Mouse (Mus musculus) forebrain, embryonic 13.5 days (tissue): ENCODE measurements around the gene Shisal2b. TPM values are rescaled to one million over a fixed set of nuclear protein-coding genes. Genes with fewer than 3 reads are reported as not detected.

ENCODE experiments used
- ATAC-seq: fragments of 200-750 bp; cut with Nextera tagmentation; 2 replicates; pipeline ENCODE4 v1.8.0; 2017
- H3K27ac ChIP-seq: fragments of 300-500 bp; sonication (generic); 2 replicates; pipeline ENCODE4 v1.5.1; 2015; ENCODE audit warnings: inconsistent platforms, mild to moderate bottlenecking, moderate library complexity
- H3K27me3 ChIP-seq: fragments of 300-500 bp; sonication (generic); 2 replicates; pipeline ENCODE4 v1.6.1; 2015; ENCODE audit warnings: mild to moderate bottlenecking, inconsistent platforms
- H3K36me3 ChIP-seq: fragments of 300-500 bp; sonication (generic); 2 replicates; pipeline ENCODE4 v1.6.1; 2015; ENCODE audit warnings: mild to moderate bottlenecking, inconsistent platforms; ENCODE audit not compliant: poor library complexity, severe bottlenecking
- H3K4me1 ChIP-seq: fragments of 300-500 bp; sonication (generic); 2 replicates; pipeline ENCODE4 v1.6.1; 2015; ENCODE audit warnings: inconsistent platforms
- H3K4me2 ChIP-seq: fragments of 300-500 bp; sonication (generic); 2 replicates; pipeline ENCODE4 v1.6.1; 2015; ENCODE audit warnings: inconsistent platforms, mild to moderate bottlenecking, moderate library complexity
- H3K4me3 ChIP-seq: fragments of 300-500 bp; sonication (generic); 2 replicates; pipeline ENCODE4 v1.5.1; 2015; ENCODE audit warnings: mild to moderate bottlenecking, inconsistent platforms
- H3K9ac ChIP-seq: fragments of 300-500 bp; sonication (generic); 2 replicates; pipeline ENCODE4 v1.6.1; 2015; ENCODE audit warnings: mild to moderate bottlenecking, inconsistent platforms
- H3K9me3 ChIP-seq: fragments of 300-500 bp; sonication (generic); replicated peaks from 2 replicates; pipeline ENCODE4 v1.6.1; 2016; ENCODE audit warnings: inconsistent platforms
- WGBS: fragments of 180-500 bp; shearing (Covaris S2); methylation state at CpG from one replicate; pipeline ENCODE4 v1.1.7; 2015; 5-methylcytosine and 5-hydroxymethylcytosine counted together
- polyA plus RNA-seq: library from polyadenylated mRNA; unstranded; fragments of >200 nt; fragmentation: Nextera tagmentation; extraction: Ambion mirVana; gene quantifications from 2 replicates; pipeline ENCODE4 v1.2.1, GENCODE M21; 2015

Gene Shisal2b
- polyA plus RNA-seq, 1 experiment from 2014 or later = 0.30 TPM

GRCm38 (mm10) chr13:104853645-104854044 is 10.0 kb downstream of the Shisal2b start:
- no peaks in the 10 kb centered on the region for H3K4me1 ChIP-seq
- no peak overlapping the region for H3K9ac ChIP-seq
- H3K4me2 ChIP-seq = no peak overlapping the region
- 78% methylated on average over 2 of the region's 2 CpGs for WGBS
- no peak overlapping the region for H3K27ac ChIP-seq
- no peak overlapping the region for H3K4me3 ChIP-seq
- H3K27me3 ChIP-seq = no peaks in the 10 kb centered on the region
- no peaks in the 10 kb centered on the region for H3K9me3 ChIP-seq
- no peak for ATAC-seq
- H3K36me3 ChIP-seq = no peaks in the 10 kb centered on the region

DNA sequence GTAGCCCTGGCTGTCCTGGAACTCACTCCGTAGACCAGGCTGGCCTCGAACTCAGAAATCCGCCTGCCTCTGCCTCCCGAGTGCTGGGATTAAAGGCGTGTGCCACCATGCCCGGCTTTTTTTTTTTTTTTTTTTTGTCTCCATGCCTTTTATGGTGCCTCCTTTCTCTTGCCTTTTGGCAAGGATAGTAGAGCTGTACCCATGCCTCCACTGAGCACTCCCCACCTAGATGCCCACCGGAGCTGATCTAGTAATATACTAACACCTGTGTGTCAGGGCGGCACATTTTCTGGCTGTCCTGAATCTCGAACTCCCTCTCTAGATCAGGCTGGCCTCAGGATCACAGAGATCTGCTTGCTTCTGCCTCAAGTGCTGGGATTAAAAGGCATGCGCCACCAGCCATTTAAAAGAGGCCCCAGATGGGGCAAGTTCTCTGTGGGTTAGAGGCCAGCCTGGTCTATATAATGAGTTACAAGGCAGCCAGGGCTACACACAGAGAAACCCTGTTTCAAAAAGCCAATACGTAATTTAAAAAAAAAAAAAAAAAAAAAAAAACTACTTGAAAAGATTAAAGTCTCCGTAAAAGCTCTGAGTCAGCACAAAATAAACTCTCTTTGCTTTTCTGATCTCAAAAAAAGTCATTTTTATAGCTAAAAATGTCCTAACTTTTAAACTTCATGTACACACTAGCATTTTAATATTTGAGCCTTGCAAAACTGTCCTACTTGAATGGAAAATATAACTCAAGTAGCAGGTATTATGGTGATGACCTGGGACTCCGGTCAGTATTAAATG is 20.2 kb downstream of the Shisal2b start:
- Histone ChIP-seq H3K27ac (no peak overlapping the region), H3K36me3 (peaks cover 5% of the 10 kb centered on the region), H3K4me1 (no peaks in the 10 kb centered on the region), H3K27me3 (no peaks in the 10 kb centered on the region), H3K9ac (no peak overlapping the region), H3K9me3 (no peaks in the 10 kb centered on the region), H3K4me2 (no peak overlapping the region), H3K4me3 (no peak overlapping the region)
- ATAC-seq = no peak
- 86% methylated on average over 11 of the region's 13 CpGs for WGBS

DNA sequence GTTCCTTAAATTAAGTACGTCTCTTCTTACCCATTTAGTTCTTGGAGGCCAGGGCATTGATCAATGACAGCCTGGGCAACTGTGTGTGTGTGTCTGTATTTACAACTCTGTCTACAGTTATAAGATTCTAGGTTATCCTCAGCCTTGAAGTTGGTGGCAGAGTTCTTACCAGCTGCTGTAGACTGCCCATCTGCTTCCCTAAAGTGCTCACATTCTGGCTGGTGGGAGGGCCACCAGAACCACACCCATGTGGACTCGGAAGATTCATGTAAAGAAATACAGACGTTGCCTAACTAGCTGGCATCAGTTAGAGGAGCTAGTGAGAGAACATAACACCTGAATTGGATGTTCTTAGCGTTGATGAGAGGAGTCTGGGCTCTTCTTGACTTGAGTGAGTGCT is 21.8 kb downstream of the Shisal2b start:
- H3K36me3 ChIP-seq = peaks cover 15% of the 10 kb centered on the region
- WGBS = 82% methylated on average over 4 of the region's 4 CpGs
- H3K9me3 ChIP-seq = no peaks in the 10 kb centered on the region
- no peak overlapping the region for H3K4me3 ChIP-seq
- no peak overlapping the region for H3K27ac ChIP-seq
- ATAC-seq = no peak
- no peak overlapping the region for H3K9ac ChIP-seq
- no peaks in the 10 kb centered on the region for H3K4me1 ChIP-seq
- H3K27me3 ChIP-seq = no peaks in the 10 kb centered on the region
- H3K4me2 ChIP-seq = no peak overlapping the region

GRCm38 (mm10) chr13:104837628-104838027 is 26.1 kb downstream of the Shisal2b start:
- H3K4me2 ChIP-seq = no peak overlapping the region
- peaks cover 38% of the 10 kb centered on the region for H3K36me3 ChIP-seq
- no peak overlapping the region for H3K27ac ChIP-seq
- no peaks in the 10 kb centered on the region for H3K9me3 ChIP-seq
- no peak overlapping the region for H3K4me3 ChIP-seq
- WGBS = 77% methylated on average over 7 of the region's 7 CpGs
- no peak overlapping the region for H3K9ac ChIP-seq
- no peak for ATAC-seq
- H3K27me3 ChIP-seq = no peaks in the 10 kb centered on the region
- no peaks in the 10 kb centered on the region for H3K4me1 ChIP-seq

GRCm38 (mm10) chr13:104832811-104833210 is 30.9 kb downstream of the Shisal2b start:
- WGBS = 97% methylated on average over 13 of the region's 13 CpGs
- Histone ChIP-seq H3K9ac (no peak overlapping the region), H3K4me3 (no peak overlapping the region), H3K36me3 (peaks cover 72% of the 10 kb centered on the region), H3K4me1 (no peaks in the 10 kb centered on the region), H3K4me2 (no peak overlapping the region), H3K27me3 (no peaks in the 10 kb centered on the region), H3K9me3 (no peaks in the 10 kb centered on the region), H3K27ac (no peak overlapping the region)
- no peak for ATAC-seq

DNA sequence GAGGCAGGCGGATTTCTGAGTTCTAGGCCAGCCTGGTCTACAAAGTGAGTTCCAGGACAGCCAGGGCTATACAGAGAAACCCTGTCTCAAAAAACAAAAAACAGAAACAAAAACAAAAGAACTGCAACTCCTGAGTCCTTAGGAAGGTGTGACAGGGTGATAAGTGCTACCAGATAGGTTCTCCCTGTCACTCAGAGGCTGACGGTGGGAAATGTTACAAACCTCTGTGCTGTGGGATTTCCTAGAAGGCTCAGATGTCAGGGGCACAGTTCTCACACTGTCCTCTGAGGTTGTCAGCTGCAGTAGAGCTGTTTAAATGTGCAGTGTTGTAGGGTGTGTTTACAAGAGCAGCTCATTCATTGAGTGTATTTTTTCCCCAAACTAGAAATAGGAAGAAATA is 38.2 kb downstream of the Shisal2b start:
- H3K4me3 ChIP-seq = no peak overlapping the region
- no peak overlapping the region for H3K27ac ChIP-seq
- ATAC-seq = no peak
- no peaks in the 10 kb centered on the region for H3K27me3 ChIP-seq
- no peak overlapping the region for H3K9ac ChIP-seq
- H3K4me2 ChIP-seq = no peak overlapping the region
- H3K36me3 ChIP-seq = peaks cover 36% of the 10 kb centered on the region
- no peaks in the 10 kb centered on the region for H3K9me3 ChIP-seq
- WGBS = 85% methylated on average over 2 of the region's 2 CpGs
- H3K4me1 ChIP-seq = peaks cover 10% of the 10 kb centered on the region; the same call in 1 of the 2 replicates

- no peak overlapping the region for H3K4me2 ChIP-seq
- ATAC-seq = peak; percentile 48; the same call in 1 of the 2 replicates
- WGBS = 39% methylated on average over 8 of the region's 8 CpGs
- H3K27ac ChIP-seq = no peak overlapping the region
- no peaks in the 10 kb centered on the region for H3K9me3 ChIP-seq
- H3K27me3 ChIP-seq = no peaks in the 10 kb centered on the region
- peaks cover 26% of the 10 kb centered on the region for H3K4me1 ChIP-seq
- H3K36me3 ChIP-seq = peaks cover 6% of the 10 kb centered on the region
- no peak overlapping the region for H3K9ac ChIP-seq
- no peak overlapping the region for H3K4me3 ChIP-seq
These were observed 41.3 kb downstream of the Shisal2b start for GRCm38 (mm10) chr13:104822411-104822838.

GRCm38 (mm10) chr13:104821908-104822307 is 41.8 kb downstream of the Shisal2b start:
- Histone ChIP-seq H3K9ac (no peak overlapping the region), H3K4me3 (no peak overlapping the region), H3K4me1 (peaks cover 26% of the 10 kb centered on the region), H3K27ac (no peak overlapping the region), H3K27me3 (no peaks in the 10 kb centered on the region), H3K9me3 (no peaks in the 10 kb centered on the region), H3K36me3 (peaks cover 1% of the 10 kb centered on the region), H3K4me2 (no peak overlapping the region)
- ATAC-seq = no peak
- 83% methylated on average over 1 of the region's 1 CpGs for WGBS

DNA sequence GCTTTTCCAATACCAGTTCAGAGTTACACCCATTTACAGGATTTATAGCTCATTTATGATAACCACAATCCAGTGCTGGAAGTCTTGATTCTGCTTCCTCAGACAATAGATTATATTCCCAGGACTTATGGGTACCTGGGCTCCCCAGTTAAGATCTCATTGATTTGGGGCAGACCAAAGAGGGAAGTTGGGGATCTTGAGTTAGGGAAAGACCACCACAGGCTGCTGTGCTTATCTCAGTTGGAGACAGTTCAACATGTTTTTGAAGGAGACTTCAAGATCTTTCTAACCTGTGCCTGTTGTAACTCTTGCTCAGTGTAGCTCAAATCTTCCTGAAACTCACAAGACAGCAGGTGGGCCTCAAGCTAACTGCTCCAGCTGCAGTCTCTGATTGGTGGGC is 42.5 kb downstream of the Shisal2b start:
- no peak overlapping the region for H3K27ac ChIP-seq
- H3K4me3 ChIP-seq = no peak overlapping the region
- ATAC-seq = no peak
- H3K9me3 ChIP-seq = no peaks in the 10 kb centered on the region
- no peak overlapping the region for H3K4me2 ChIP-seq
- peaks cover 27% of the 10 kb centered on the region for H3K4me1 ChIP-seq
- no peaks in the 10 kb centered on the region for H3K27me3 ChIP-seq
- no peak overlapping the region for H3K9ac ChIP-seq
- H3K36me3 ChIP-seq = no peaks in the 10 kb centered on the region

GRCm38 (mm10) chr13:104817696-104818095 is 46.0 kb downstream of the Shisal2b start:
- Histone ChIP-seq H3K4me3 (peak overlapping the region; percentile 77), H3K9me3 (no peaks in the 10 kb centered on the region), H3K36me3 (no peaks in the 10 kb centered on the region), H3K27ac (no peak overlapping the region), H3K4me2 (peak overlapping the region; percentile 73), H3K4me1 (peaks cover 35% of the 10 kb centered on the region), H3K9ac (peak overlapping the region; percentile 89), H3K27me3 (no peaks in the 10 kb centered on the region)
- WGBS = 59% methylated on average over 12 of the region's 12 CpGs
- ATAC-seq = no peak

- Histone ChIP-seq H3K4me3 (peak within 1 kb of the TSS; percentile 77), H3K4me2 (peak within 1 kb of the TSS; percentile 73), H3K27ac (peak within 1 kb of the TSS; percentile 75), H3K9ac (peak within 1 kb of the TSS; percentile 89), H3K4me1 (peaks cover 27% of the 10 kb centered on the region), H3K9me3 (no peaks in the 10 kb centered on the region), H3K27me3 (no peaks in the 10 kb centered on the region), H3K36me3 (0 out of 2 replicates have a peak, but pooled peaks cover under 1% of the 10 kb centered on the region)
- under 1% methylated on average over 50 of the region's 50 CpGs for WGBS
- ATAC-seq = peak; percentile 99
These were observed 46.8 kb downstream of the Shisal2b start, which contains the start of gene Cwc27 for GRCm38 (mm10) chr13:104816635-104817571. Cwc27 (minus strand) TSS chr13:104817142.

DNA sequence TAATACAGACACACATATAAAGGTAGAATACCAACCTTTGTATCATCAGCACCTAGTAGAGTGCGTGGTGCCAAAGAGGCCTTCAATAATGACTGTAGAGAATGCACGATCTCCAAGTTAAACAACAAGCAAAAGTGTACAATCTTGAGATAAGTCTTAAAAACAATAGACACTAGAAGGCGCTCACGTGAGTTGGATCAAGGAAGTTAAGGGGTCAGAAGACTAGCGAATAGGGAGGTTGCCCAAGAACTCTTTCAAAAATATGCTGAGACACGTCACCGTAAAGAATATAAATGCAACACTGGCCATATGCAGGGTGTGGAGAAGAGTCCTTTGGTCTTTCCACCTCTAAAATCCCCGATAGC is 47.4 kb downstream of the Shisal2b start:
- peak overlapping the region; percentile 89 for H3K9ac ChIP-seq
- H3K36me3 ChIP-seq = 0 out of 2 replicates have a peak, but pooled peaks cover 3% of the 10 kb centered on the region
- no peaks in the 10 kb centered on the region for H3K9me3 ChIP-seq
- 8% methylated on average over 8 of the region's 8 CpGs for WGBS
- H3K27me3 ChIP-seq = no peaks in the 10 kb centered on the region
- peak overlapping the region; percentile 73 for H3K4me2 ChIP-seq
- no peak overlapping the region for H3K27ac ChIP-seq
- H3K4me3 ChIP-seq = peak overlapping the region; percentile 77
- ATAC-seq = no peak
- H3K4me1 ChIP-seq = peaks cover 27% of the 10 kb centered on the region
